Comparison of ENCODE assay signal across 8 mouse cellular contexts in genomic region chr8:69716403-69717231, GRCm38 (mm10). TPM values are rescaled to one million over a fixed set of nuclear protein-coding genes. Genes with fewer than 3 reads are reported as not detected.
A peak's percentile ranks its signal among the peaks of the same experiment; 100 is the strongest.
DNase-seq lines count a peak whose midpoint lies in the region; ATAC-seq lines count a peak whose summit lies in the region.

No protein-coding gene starts in this region.

- no peaks in the 10 kb centered on the region for H3K27me3 ChIP-seq in forebrain, embryonic 14.5 days (replicated peaks; ENCODE audit: control insufficient read depth, insufficient read depth, low read length)
- no peaks in the 10 kb centered on the region for H3K27me3 ChIP-seq in neural tube, embryonic 15.5 days (replicated peaks)

- intact Hi-C loops in heart, postnatal 14 days (cut with DNase I), result loop anchor here (5.0 kb wide), 1 partner anchor 76 kb away; the partner anchor contains the start of genes Atp13a1 and Zfp866

- H3K4me3 ChIP-seq in forebrain, embryonic 14.5 days (ENCODE audit: low read depth, low read length), result peak overlapping the region; percentile 86
- H3K4me3 ChIP-seq in neural tube, embryonic 15.5 days (replicated peaks), result peak overlapping the region; percentile 88

- peak; percentile 99 for ATAC-seq in forebrain, embryonic 14.5 days
- peak; percentile 99 for ATAC-seq in neural tube, embryonic 15.5 days (ENCODE audit: low FRiP score)

- peaks cover 12% of the 10 kb centered on the region; the same call in 1 of the 2 replicates for H3K36me3 ChIP-seq in forebrain, embryonic 14.5 days (ENCODE audit: control insufficient read depth, insufficient read depth, low read length)
- no peaks in the 10 kb centered on the region for H3K36me3 ChIP-seq in neural tube, embryonic 15.5 days

- H3K27ac ChIP-seq in forebrain, embryonic 14.5 days (ENCODE audit: low read depth, low read length), result peak overlapping the region; percentile 100
- peak overlapping the region; percentile 100 for H3K27ac ChIP-seq in neural tube, embryonic 15.5 days (replicated peaks)

- no peaks in the 10 kb centered on the region for H3K9me3 ChIP-seq in forebrain, embryonic 14.5 days (replicated peaks; ENCODE audit: control insufficient read depth, low read length)
- no peaks in the 10 kb centered on the region for H3K9me3 ChIP-seq in neural tube, embryonic 15.5 days (replicated peaks)

- peak overlapping the region; percentile 56 for H3K4me2 ChIP-seq in forebrain, embryonic 14.5 days (ENCODE audit: low read length)
- H3K4me2 ChIP-seq in neural tube, embryonic 15.5 days, result peak overlapping the region; percentile 61

- under 1% methylated on average over 52 of the region's 52 CpGs for WGBS in forebrain, embryonic 14.5 days
- WGBS in neural tube, embryonic 15.5 days, result 0% methylated on average over 52 of the region's 52 CpGs

- peaks cover 10% of the 10 kb centered on the region for H3K4me1 ChIP-seq in forebrain, embryonic 14.5 days (ENCODE audit: control insufficient read depth, insufficient read depth, low read length)
- H3K4me1 ChIP-seq in neural tube, embryonic 15.5 days, result peaks cover 32% of the 10 kb centered on the region

- peak; percentile 99 for DNase-seq in ES-CJ7 (ENCODE audit: low read depth, low spot score)
- DNase-seq in cerebellum, adult 11 months, result peak; percentile 93
- peak; percentile 100 for DNase-seq in forebrain, embryonic 14.5 days (ENCODE audit: low spot score)
- DNase-seq in heart, postnatal 14 days, result peak; percentile 90 to 93
- peak; percentile 98 for DNase-seq in layer of hippocampus, adult 11-12 months (ENCODE audit: low spot score)
- peak; percentile 99 for DNase-seq in lung, adult 18-20 months
- DNase-seq in testis, postnatal 14 days (ENCODE audit: low spot score), result peak; percentile 97

- peak overlapping the region; percentile 93 for H3K9ac ChIP-seq in forebrain, embryonic 14.5 days (ENCODE audit: low read length)
- peak overlapping the region; percentile 99 for H3K9ac ChIP-seq in neural tube, embryonic 15.5 days (replicated peaks)

RNA-seq across cellular contexts. Expression of gene Zfp869, which starts 6.1 kb away (rescaled TPM):
- 38.0 and 39.6 TPM in 2 replicates for polyA plus RNA-seq in forebrain, embryonic 14.5 days (2014; fragmentation: Nextera tagmentation; extraction: Ambion mirVana)
- total RNA-seq in heart, postnatal 14 days (2021), result 10 to 100 TPM; 12.7 to 13.5 TPM
- polyA plus RNA-seq in neural tube, embryonic 15.5 days (2015; fragmentation: Nextera tagmentation; extraction: Ambion mirVana), result 23.9 and 25.2 TPM in 2 replicates

RNA-seq across cellular contexts. Expression of gene Zfp963, which starts 33.2 kb away (rescaled TPM):
- polyA plus RNA-seq in forebrain, embryonic 14.5 days (2014; fragmentation: Nextera tagmentation; extraction: Ambion mirVana), result 10.0 and 10.2 TPM in 2 replicates
- total RNA-seq in heart, postnatal 14 days (2021), result 1 to 10 TPM; 3.3 to 3.9 TPM
- polyA plus RNA-seq in neural tube, embryonic 15.5 days (2015; fragmentation: Nextera tagmentation; extraction: Ambion mirVana), result 6.7 and 8.1 TPM in 2 replicates

RNA-seq across cellular contexts. Expression of gene Gm20422, which starts 58.1 kb away (rescaled TPM):
- 0.36 and 1.4 TPM in 2 replicates for polyA plus RNA-seq in forebrain, embryonic 14.5 days (2014; fragmentation: Nextera tagmentation; extraction: Ambion mirVana)
- total RNA-seq in heart, postnatal 14 days (2021), result 1 to 10 TPM; 1.9 to 2.2 TPM
- 2.2 TPM in 1 of 2 replicates, not detected in the other for polyA plus RNA-seq in neural tube, embryonic 15.5 days (2015; fragmentation: Nextera tagmentation; extraction: Ambion mirVana)

Comparison
In these comparisons a context has a peak if more than half of its experiments do, and no peak if none do; other contexts are left out.
1. Peak in every context shown above with its lines: DNase-seq, ATAC-seq, H3K4me3 ChIP-seq and H3K27ac ChIP-seq.